Mouse (Mus musculus): ENCODE measurements at regions not wholly inside any gene's neighbourhood (a gene's known extent, or its start where the extent isn't known, plus 50 kb on each side); places are given as distances from the start of the nearest gene placed in this dataset.

DNA sequence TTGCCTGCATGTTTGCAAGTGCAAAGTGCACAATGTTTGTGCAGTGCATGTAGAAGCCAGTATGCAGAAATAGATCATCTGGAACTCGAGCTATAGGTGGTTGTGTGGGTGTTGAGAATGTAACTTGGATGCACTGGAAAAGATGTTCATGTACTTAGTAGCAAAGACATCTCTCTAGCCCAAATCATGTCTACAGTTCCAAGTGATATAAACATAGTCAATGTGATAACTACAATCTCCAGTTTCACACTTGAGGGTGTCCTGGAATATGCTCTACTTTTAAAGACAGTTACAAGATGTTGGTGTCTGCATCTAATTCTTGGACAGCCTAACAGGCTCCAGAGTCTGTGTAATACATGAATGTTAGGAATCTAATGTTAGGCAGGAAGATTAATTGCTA lies 657.4 kb downstream of the Nsun3 start:
- intact Hi-C loops (cut with DNase I) = no loop called here
- peak in 1 of 2 experiments; percentile 13 for DNase-seq (ENCODE audit: low spot score in 2 of 2)

DNA sequence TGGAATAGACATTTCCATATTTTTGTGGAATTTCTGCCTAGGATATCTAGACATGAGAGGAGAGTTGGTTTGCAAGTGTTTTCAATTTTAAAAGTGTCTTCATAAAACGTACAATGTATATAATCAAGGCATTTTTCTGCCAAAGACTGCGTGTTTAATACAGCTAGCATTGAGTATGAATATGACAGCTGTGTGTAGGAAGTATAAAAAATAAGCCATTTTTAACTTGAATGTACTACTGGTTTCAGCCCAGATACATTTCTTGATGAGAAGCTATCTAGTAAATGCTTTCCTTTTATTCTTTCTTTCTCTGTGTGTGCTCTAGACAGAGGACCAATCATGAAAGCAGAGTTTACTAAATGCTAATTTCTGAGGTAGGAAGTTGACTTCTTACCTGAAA lies 658.5 kb downstream of the Nsun3 start:
- intact Hi-C loops (cut with DNase I) = no loop called here
- peak in 1 of 2 experiments; percentile 10 for DNase-seq (ENCODE audit: low spot score in 2 of 2)

DNA sequence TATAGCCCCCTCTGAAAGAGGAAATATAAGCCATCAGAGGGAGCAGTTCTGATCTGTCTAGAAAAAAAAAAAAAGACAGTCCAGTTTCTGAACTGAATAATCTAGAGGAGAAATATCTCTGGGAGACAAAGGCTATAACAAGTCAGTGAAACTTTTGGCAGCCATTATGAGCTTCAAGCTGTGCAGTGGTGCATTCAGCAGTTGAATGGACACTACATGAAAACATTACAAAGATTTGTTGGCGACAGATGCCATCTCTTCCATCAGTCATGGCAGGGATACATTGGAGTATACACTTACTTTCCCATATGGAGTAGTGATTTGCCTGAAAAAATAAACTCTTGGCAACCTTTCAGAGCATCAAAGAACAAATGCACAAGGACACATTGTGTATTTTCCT lies 660.8 kb downstream of the Nsun3 start:
- intact Hi-C loops (cut with DNase I) = no loop called here
- no peak for DNase-seq (ENCODE audit: low spot score in 2 of 2)
